ENCODE assay signal across 8 mouse cellular contexts in the genomic region with DNA sequence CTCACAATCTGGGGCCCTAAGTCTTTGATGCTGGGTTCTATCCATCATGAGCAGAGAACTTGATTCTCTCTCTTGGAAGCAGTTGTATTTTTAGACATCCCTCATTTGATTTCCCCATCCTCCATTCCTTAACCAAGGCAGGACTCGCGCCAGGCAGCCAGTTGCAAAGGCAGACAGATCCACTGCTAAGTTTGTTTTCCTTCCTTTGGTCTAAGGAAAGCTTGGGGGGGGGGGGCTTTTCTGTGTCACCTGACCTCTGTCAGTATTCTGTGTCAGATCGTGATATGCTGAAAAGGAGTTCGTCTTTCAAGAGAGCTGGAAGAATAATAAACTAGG. TPM values are rescaled to one million over a fixed set of nuclear protein-coding genes. Genes with fewer than 3 reads are reported as not detected.
A peak's percentile ranks its signal among the peaks of the same experiment; 100 is the strongest.
DNase-seq lines count a peak whose midpoint lies in the region; ATAC-seq and TF ChIP-seq lines count a peak whose summit lies in the region.

No protein-coding gene starts in this region.

- H3K4me2 ChIP-seq in hindbrain, postnatal 0 days (ENCODE audit: low read depth, low read length), result peak overlapping the region; percentile 95

- DNase-seq in cerebellum, adult 2 months, result no peak
- DNase-seq in cerebellum, adult 11-12 months, result no peak
- DNase-seq in left cerebral cortex, postnatal 4 days, result peak; percentile 37
- DNase-seq in left cerebral cortex, adult 8-10 months (ENCODE audit: low spot score in 2 of 2), result no peak
- DNase-seq in hindbrain, postnatal 0 days (ENCODE audit: low spot score), result peak; percentile 38
- DNase-seq in right cerebral cortex, postnatal 14 days, result peak; percentile 46
- no peak for DNase-seq in Muller cell, postnatal 12 days (ENCODE audit: inconsistent ontology term)
- no peak for DNase-seq in heart, postnatal 4 days

- peaks cover 2% of the 10 kb centered on the region; the same call in 1 of the 2 replicates for H3K27me3 ChIP-seq in cerebellum, adult 2 months (ENCODE audit: control insufficient read depth, insufficient read depth, low read length)
- H3K27me3 ChIP-seq in hindbrain, postnatal 0 days (ENCODE audit: insufficient read depth, low read length), result no peaks in the 10 kb centered on the region

- no peaks in the 10 kb centered on the region for H3K9me3 ChIP-seq in hindbrain, postnatal 0 days (ENCODE audit: low read length)

- 23% methylated on average over 4 of the region's 4 CpGs for WGBS in cerebellum, adult 2 months
- 6% methylated on average over 4 of the region's 4 CpGs for WGBS in hindbrain, postnatal 0 days

- no peaks in the 10 kb centered on the region for H3K36me3 ChIP-seq in hindbrain, postnatal 0 days (ENCODE audit: insufficient read depth, low read length)

- no peaks in the 10 kb centered on the region for H3K4me1 ChIP-seq in cerebellum, adult 2 months (ENCODE audit: control insufficient read depth, insufficient read depth, low read length)
- H3K4me1 ChIP-seq in hindbrain, postnatal 0 days (ENCODE audit: insufficient read depth, low read length), result peaks cover 8% of the 10 kb centered on the region

- no peak for TF ChIP-seq CTCF in cerebellum, adult 2 months (IDR thresholded peaks at IDR 0.05; ENCODE audit: borderline replicate concordance, insufficient read depth, low read depth, low read length)
- no peak for TF ChIP-seq CTCF in hindbrain, postnatal 0 days (IDR thresholded peaks at IDR 0.05; ENCODE audit: low read depth)

- intact Hi-C loops in left cerebral cortex, postnatal 4 days (cut with DNase I), result loop anchor here (10.0 kb wide), 1 partner anchor 553 kb away; no protein-coding TSS in a partner anchor

- no peak overlapping the region for H3K27ac ChIP-seq in cerebellum, adult 2 months (ENCODE audit: insufficient read depth, low read length)
- peak overlapping the region; percentile 45 for H3K27ac ChIP-seq in hindbrain, postnatal 0 days

- H3K9ac ChIP-seq in hindbrain, postnatal 0 days (replicated peaks; ENCODE audit: low read length), result peak overlapping the region; percentile 74

- peak overlapping the region; percentile 35 for H3K4me3 ChIP-seq in cerebellum, adult 2 months (replicated peaks; ENCODE audit: insufficient read depth, low read depth, low read length)
- H3K4me3 ChIP-seq in hindbrain, postnatal 0 days (ENCODE audit: low read length), result peak overlapping the region; percentile 75

- no peak for TF ChIP-seq POLR2A in cerebellum, adult 2 months (IDR thresholded peaks at IDR 0.05; ENCODE audit: borderline replicate concordance, insufficient read depth, low read length)

- ATAC-seq in hindbrain, postnatal 0 days, result no peak

RNA-seq across cellular contexts. Expression of a gene that starts 11.4 kb away (rescaled TPM):
- 4.1 and 5.1 TPM in 2 replicates for polyA plus RNA-seq in cerebellum, adult 2 months (2012; rRNA removed)
- total RNA-seq in left cerebral cortex, postnatal 4 days (2021), result 10 to 100 TPM; 16.6 to 20.1 TPM
- 10 to 100 TPM; 12.5 to 16.0 (median 15.6) TPM for total RNA-seq in left cerebral cortex, adult 8-10 months (2022)
- total RNA-seq in hindbrain, postnatal 0 days (2014; rRNA removed), result 15.4 and 19.9 TPM in 2 replicates
- 2.3 and 2.7 TPM in 2 replicates for polyA plus RNA-seq in hindbrain, postnatal 0 days (2015; fragmentation: Nextera tagmentation; extraction: Ambion mirVana)
- total RNA-seq in heart, postnatal 4 days (2021), result not detected

Comparison
In these comparisons a context has a peak if more than half of its experiments do, and no peak if none do; other contexts are left out.
1. DNase-seq: peak in left cerebral cortex, postnatal 4 days (single experiment), hindbrain, postnatal 0 days (single experiment) and right cerebral cortex, postnatal 14 days (single experiment); none in cerebellum, adult 2 months (0 of 2), cerebellum, adult 11-12 months (single experiment), left cerebral cortex, adult 8-10 months (0 of 2), Muller cell, postnatal 12 days (single experiment) and heart, postnatal 4 days (single experiment).
2. RNA of a gene that starts 11.4 kb away (total RNA-seq): 16.6 to 20.1 TPM in left cerebral cortex, postnatal 4 days, 12.5 to 16.0 TPM in left cerebral cortex, adult 8-10 months and 15.4 to 19.9 TPM in hindbrain, postnatal 0 days; not detected in heart, postnatal 4 days; every median in the first group is over 10 times any median in the second.